Mouse (Mus musculus) right cerebral cortex, postnatal 25 days (tissue): Measurements from ENCODE around the gene Apln.

Source experiments
- DNase-seq: peaks from one replicate; pipeline ENCODE4 v3.0.0; 2022

The Apln gene

GRCm38 (mm10) chrX:48016906-48017601 lies 17.6 kb downstream of the Apln start:
- DNase-seq: peak; percentile 43

- no peak for DNase-seq
Observed at GRCm38 (mm10) chrX:48011656-48012055, 23.0 kb downstream of the Apln start.

DNA sequence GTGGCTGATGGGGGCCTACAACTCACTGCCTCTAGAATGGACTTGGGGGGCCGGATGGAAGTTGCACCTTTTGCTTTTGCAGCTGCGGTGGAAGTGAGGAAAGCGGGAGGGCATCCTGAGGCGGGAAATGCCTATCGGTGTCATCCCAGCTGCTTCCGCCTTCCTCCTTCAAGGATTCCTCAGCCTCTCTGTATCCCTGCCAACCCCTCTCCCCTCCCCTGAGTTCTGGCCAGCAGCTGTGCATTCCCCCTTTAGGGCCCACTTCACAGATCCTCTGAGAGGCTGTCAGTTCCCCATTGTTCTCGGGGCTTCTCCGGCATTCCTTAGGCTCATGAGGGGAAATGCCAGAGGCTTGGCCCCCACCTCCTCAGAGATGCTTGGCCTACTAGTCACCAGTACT lies 28.6 kb downstream of the Apln start:
- no peak for DNase-seq

DNA sequence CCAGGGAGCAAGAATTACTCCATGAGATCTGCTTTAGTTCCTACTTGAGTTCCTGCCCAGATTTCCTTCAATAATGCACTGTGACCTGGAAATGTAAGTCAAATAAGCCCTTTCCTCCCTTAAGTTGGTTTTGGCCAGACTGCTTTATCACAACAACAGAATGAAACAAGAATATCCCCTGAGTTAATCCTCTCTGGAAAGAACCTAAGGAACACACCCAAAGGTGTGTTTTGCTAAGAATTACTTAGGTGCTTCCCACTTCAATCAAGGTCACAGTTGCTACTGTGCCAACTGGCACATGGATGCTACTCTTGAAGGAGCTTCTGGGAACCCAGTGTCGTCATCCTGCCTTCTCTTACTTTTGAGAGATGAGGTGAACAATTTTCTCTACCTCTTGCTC lies 29.9 kb downstream of the Apln start:
- no peak for DNase-seq

DNA sequence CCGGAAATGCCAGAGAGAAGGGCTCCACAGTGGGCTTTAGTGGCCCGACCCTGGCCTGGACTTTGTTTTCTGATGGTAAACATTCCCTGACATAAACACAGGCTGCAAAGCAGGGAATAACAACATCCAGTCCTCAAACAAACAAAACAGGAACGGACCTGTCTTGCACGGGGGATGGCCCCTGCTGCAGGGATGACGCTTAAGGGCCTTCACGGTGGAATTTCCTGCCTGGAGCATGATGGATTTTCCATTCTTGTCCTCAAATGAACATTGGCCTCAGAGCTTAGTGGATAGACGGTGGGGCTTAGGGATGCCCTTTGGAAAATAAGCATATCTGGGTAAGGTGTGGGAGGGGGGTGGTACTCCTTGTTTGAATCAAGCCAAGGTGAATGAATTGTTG lies 33.5 kb downstream of the Apln start:
- DNase-seq: no peak

- DNase-seq: no peak
Observed at GRCm38 (mm10) chrX:47998412-47998811, 36.2 kb downstream of the Apln start.

- peak; percentile 51 for DNase-seq
Observed at GRCm38 (mm10) chrX:47992606-47993005, 42.0 kb downstream of the Apln start.

GRCm38 (mm10) chrX:47988024-47988423 lies 46.6 kb downstream of the Apln start:
- DNase-seq: no peak

- peak; percentile 39 for DNase-seq
Observed at GRCm38 (mm10) chrX:47985000-47985619, 49.5 kb downstream of the Apln start.

DNA sequence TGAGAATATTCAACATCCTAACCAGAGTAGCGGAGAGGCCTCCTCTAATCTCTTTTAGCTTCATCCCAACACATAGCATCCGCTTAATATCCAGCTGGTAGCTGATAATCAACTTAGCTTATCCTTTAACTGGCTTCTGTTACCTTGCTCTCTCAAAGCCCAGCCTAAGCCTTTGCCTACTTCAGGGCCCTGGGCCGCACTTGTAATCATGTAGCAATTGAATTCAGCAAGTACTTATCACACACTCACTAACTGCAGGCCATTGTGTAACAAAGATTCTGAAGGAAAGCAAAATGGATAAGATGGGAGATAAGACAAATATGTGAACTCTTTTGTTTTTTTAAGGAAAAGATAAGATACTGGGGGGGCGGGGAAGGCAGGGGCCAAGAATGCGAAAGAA lies 57.6 kb downstream of the Apln start:
- DNase-seq: no peak

GRCm38 (mm10) chrX:47976551-47976950 lies 58.1 kb downstream of the Apln start:
- peak; percentile 12 for DNase-seq
